Mouse (Mus musculus) embryonic fibroblast, embryonic 13.5 days (primary cell): ENCODE data around the gene Psmd9.

Experiments
- CTCF ChIP-seq: IDR thresholded peaks from 2 replicates; pipeline ENCODE4 v1.5.1; 2011; ENCODE audit warnings: mild to moderate bottlenecking, control low read depth, low read length, moderate library complexity, borderline replicate concordance; ENCODE audit not compliant: insufficient read depth
- POLR2A ChIP-seq: IDR thresholded peaks from 2 replicates; pipeline ENCODE4 v1.6.1; 2011; ENCODE audit warnings: low read depth, mild to moderate bottlenecking, control low read depth, low read length, moderate library complexity

DNA sequence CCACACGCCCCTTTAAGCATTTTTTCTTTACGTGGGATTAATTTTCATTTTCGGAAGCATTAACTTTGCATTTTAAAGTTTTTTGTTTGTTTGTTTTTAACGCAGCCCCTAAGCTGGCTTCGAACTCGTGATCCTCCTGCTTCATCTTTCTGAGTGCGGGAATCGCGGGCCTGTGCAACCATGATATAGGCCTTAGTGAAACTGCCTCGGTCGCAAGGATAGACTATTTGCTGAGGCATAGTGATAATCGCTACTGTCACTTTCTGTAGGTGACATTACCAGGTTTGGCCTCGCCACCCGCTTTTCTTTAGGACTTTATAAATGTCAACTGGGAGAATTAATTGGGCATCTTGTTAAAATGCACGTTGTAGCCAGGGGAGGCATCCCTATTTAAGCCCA lies 59.3 kb downstream of the Psmd9 start:
- TF ChIP-seq CTCF (no peak), POLR2A (no peak)
